Mouse (Mus musculus): Measurements from ENCODE around the gene Nmnat3. TPM values are rescaled to one million over a fixed set of nuclear protein-coding genes. Genes with fewer than 3 reads are reported as not detected.

Gene Nmnat3
- polyA plus RNA-seq, 1 experiment from 2014 or later, result 14.2 TPM

GRCm38 (mm10) chr9:98445359-98446149 is 158.3 kb downstream of the Nmnat3 start:
- Histone ChIP-seq H3K27ac (ENCODE audit: low read depth) (no peak overlapping the region), H3K4me1 (ENCODE audit: insufficient read depth) (peaks cover 3% of the 10 kb centered on the region; the same call in 1 of the 2 replicates), H3K9me3 (ENCODE audit: low read length) (no peaks in the 10 kb centered on the region), H3K4me3 (ENCODE audit: low read depth, low read length) (no peak overlapping the region), H3K27me3 (ENCODE audit: insufficient read depth, low read length) (no peaks in the 10 kb centered on the region), H3K9ac (replicated peaks) (no peak overlapping the region), H3K36me3 (replicated peaks; ENCODE audit: insufficient read depth, low read length) (peaks cover 5% of the 10 kb centered on the region; the same call in 1 of the 2 replicates), H3K4me2 (ENCODE audit: low read depth, low read length) (no peak overlapping the region)
- DNase-seq (no peak), ATAC-seq (no peak)
- 55% methylated on average over 9 of the region's 9 CpGs for WGBS (ENCODE audit: insufficient replicate concordance)
- TF ChIP-seq EP300 (IDR thresholded peaks at IDR 0.05; ENCODE audit: low read depth), result no peak
- no peak for TF ChIP-seq CTCF (IDR thresholded peaks at IDR 0.05; ENCODE audit: low read depth)

GRCm38 (mm10) chr9:98450976-98451375 is 163.7 kb downstream of the Nmnat3 start:
- Histone ChIP-seq H3K9me3 (ENCODE audit: low read length) (no peaks in the 10 kb centered on the region), H3K4me2 (ENCODE audit: low read depth, low read length) (no peak overlapping the region), H3K27me3 (ENCODE audit: insufficient read depth, low read length) (no peaks in the 10 kb centered on the region), H3K4me3 (ENCODE audit: low read depth, low read length) (no peak overlapping the region), H3K27ac (ENCODE audit: low read depth) (no peak overlapping the region), H3K9ac (replicated peaks) (no peak overlapping the region), H3K36me3 (replicated peaks; ENCODE audit: insufficient read depth, low read length) (0 out of 2 replicates have a peak, but pooled peaks cover 2% of the 10 kb centered on the region), H3K4me1 (ENCODE audit: insufficient read depth) (no peaks in the 10 kb centered on the region)
- DNase-seq, result no peak
- WGBS (ENCODE audit: insufficient replicate concordance), result 68% methylated on average over 1 of the region's 1 CpGs
- ATAC-seq, result no peak
- TF ChIP-seq EP300 (IDR thresholded peaks at IDR 0.05; ENCODE audit: low read depth) (no peak), CTCF (IDR thresholded peaks at IDR 0.05; ENCODE audit: low read depth) (no peak)

- Histone ChIP-seq H3K9ac (replicated peaks) (no peak overlapping the region), H3K27ac (ENCODE audit: low read depth) (no peak overlapping the region), H3K27me3 (ENCODE audit: insufficient read depth, low read length) (no peaks in the 10 kb centered on the region), H3K36me3 (replicated peaks; ENCODE audit: insufficient read depth, low read length) (no peaks in the 10 kb centered on the region), H3K9me3 (ENCODE audit: low read length) (no peaks in the 10 kb centered on the region), H3K4me3 (ENCODE audit: low read depth, low read length) (no peak overlapping the region), H3K4me1 (ENCODE audit: insufficient read depth) (no peaks in the 10 kb centered on the region; the same call in 1 of the 2 replicates), H3K4me2 (ENCODE audit: low read depth, low read length) (no peak overlapping the region)
- TF ChIP-seq CTCF (IDR thresholded peaks at IDR 0.05; ENCODE audit: low read depth) (no peak), EP300 (IDR thresholded peaks at IDR 0.05; ENCODE audit: low read depth) (no peak)
- WGBS (ENCODE audit: insufficient replicate concordance), result 30% methylated on average over 2 of the region's 2 CpGs
- 0 out of 2 replicates have a peak, but pooled peaks have one; percentile 27 for ATAC-seq
- no peak for DNase-seq
Measured at GRCm38 (mm10) chr9:98466709-98467108, 179.5 kb downstream of the Nmnat3 start.

Other genes starting within 250 kb of the Nmnat3 start
- gene Rbp1, start 135.5 kb downstream of the Nmnat3 start, polyA plus RNA-seq (2015; fragmentation: Nextera tagmentation; extraction: Ambion mirVana), result 54.3 and 59.6 TPM in 2 replicates
- gene Rbp2, start 198.7 kb downstream of the Nmnat3 start, polyA plus RNA-seq (2015; fragmentation: Nextera tagmentation; extraction: Ambion mirVana), result 85.5 and 94.5 TPM in 2 replicates

Data from liver, postnatal 0 days (tissue).